In genomic region chr12:54061168-54061567, GRCm38 (mm10) we compare ENCODE assay signal across 21 mouse cellular contexts.
DNase-seq lines count a peak whose midpoint lies in the region; ATAC-seq and TF ChIP-seq lines count a peak whose summit lies in the region.
"Had no signal": no experiment of that assay in that cellular context is flagged by ENCODE, and none has a peak within 500 bp of the region (broad histone marks: within the 10 kb centered on the region; RNA-seq: fewer than 3 reads in every experiment).

No protein-coding gene starts in this region.

- 77% methylated on average over 6 of the region's 6 CpGs for WGBS in hindbrain, embryonic 12.5 days
- 62% methylated on average over 6 of the region's 6 CpGs for WGBS in hindbrain, embryonic 14.5 days

- H3K4me2 ChIP-seq in hindbrain, embryonic 12.5 days (replicated peaks), result no peak overlapping the region
- H3K4me2 ChIP-seq in hindbrain, embryonic 14.5 days (replicated peaks), result no peak overlapping the region
- H3K4me2 ChIP-seq: embryonic facial prominence, embryonic 12.5 days; heart, embryonic 12.5 days; limb, embryonic 12.5 days; liver, embryonic 15.5 days; lung, embryonic 14.5 days had no signal

- no peak overlapping the region for H3K9ac ChIP-seq in hindbrain, embryonic 12.5 days
- H3K9ac ChIP-seq in hindbrain, embryonic 14.5 days, result no peak overlapping the region
- H3K9ac ChIP-seq: embryonic facial prominence, embryonic 12.5 days; heart, embryonic 12.5 days; limb, embryonic 12.5 days; liver, embryonic 15.5 days; lung, embryonic 14.5 days had no signal

- peak; percentile 8; the same call in 1 of the 2 replicates for TF ChIP-seq CTCF in layer of hippocampus, adult 2 months (conservative IDR thresholded peaks at IDR 0.05)

- H3K27ac ChIP-seq in hindbrain, embryonic 12.5 days, result no peak overlapping the region
- H3K27ac ChIP-seq in hindbrain, embryonic 14.5 days, result no peak overlapping the region
- H3K27ac ChIP-seq in layer of hippocampus, adult 2 months, result no peak overlapping the region
- H3K27ac ChIP-seq: embryonic facial prominence, embryonic 12.5 days; gastrocnemius, adult 2 months; kidney, postnatal 0 days; limb, embryonic 12.5 days; liver, embryonic 15.5 days; stomach, postnatal 0 days had no signal

- H3K4me1 ChIP-seq in hindbrain, embryonic 12.5 days, result peaks cover 15% of the 10 kb centered on the region; the same call in 1 of the 2 replicates
- peaks cover 14% of the 10 kb centered on the region; the same call in 1 of the 2 replicates for H3K4me1 ChIP-seq in hindbrain, embryonic 14.5 days (replicated peaks; ENCODE audit: control insufficient read depth, insufficient read depth, low read length)
- H3K4me1 ChIP-seq: heart, embryonic 12.5 days; liver, embryonic 15.5 days had no signal

- H3K4me3 ChIP-seq in hindbrain, embryonic 12.5 days, result no peak overlapping the region
- H3K4me3 ChIP-seq in hindbrain, embryonic 14.5 days (replicated peaks; ENCODE audit: low read length), result no peak overlapping the region
- no peak overlapping the region for H3K4me3 ChIP-seq in layer of hippocampus, adult 2 months
- H3K4me3 ChIP-seq: embryonic facial prominence, embryonic 12.5 days; heart, embryonic 12.5 days; limb, embryonic 12.5 days; liver, embryonic 15.5 days had no signal

- no peaks in the 10 kb centered on the region for H3K36me3 ChIP-seq in hindbrain, embryonic 12.5 days
- no peaks in the 10 kb centered on the region for H3K36me3 ChIP-seq in hindbrain, embryonic 14.5 days (replicated peaks; ENCODE audit: control insufficient read depth, insufficient read depth)
- H3K36me3 ChIP-seq: embryonic facial prominence, embryonic 12.5 days; heart, embryonic 12.5 days; limb, embryonic 12.5 days; liver, embryonic 15.5 days had no signal

- H3K9me3 ChIP-seq in hindbrain, embryonic 12.5 days (replicated peaks), result no peaks in the 10 kb centered on the region
- H3K9me3 ChIP-seq in hindbrain, embryonic 14.5 days (ENCODE audit: control insufficient read depth, low read length), result no peaks in the 10 kb centered on the region
- H3K9me3 ChIP-seq: embryonic facial prominence, embryonic 12.5 days; heart, embryonic 12.5 days; limb, embryonic 12.5 days; liver, embryonic 15.5 days had no signal

- H3K27me3 ChIP-seq in hindbrain, embryonic 12.5 days, result 0 out of 2 replicates have a peak, but pooled peaks cover 5% of the 10 kb centered on the region
- no peaks in the 10 kb centered on the region for H3K27me3 ChIP-seq in hindbrain, embryonic 14.5 days (ENCODE audit: control insufficient read depth, insufficient read depth, low read length)
- H3K27me3 ChIP-seq: CH12.LX had no signal

- DNase-seq in adrenal gland, adult (ENCODE audit: inconsistent age in 2 of 2, low spot score in 1 of 2), result peak; percentile 62 to 81
- DNase-seq in adrenal gland, postnatal 10 days, result no peak
- no peak for DNase-seq in hindbrain, embryonic 14.5 days (ENCODE audit: low spot score)
- DNase-seq in layer of hippocampus, adult 2 months (ENCODE audit: low spot score in 2 of 2), result no peak
- no peak for DNase-seq in layer of hippocampus, adult 8-10 months (ENCODE audit: low spot score in 2 of 2)
- DNase-seq in adrenal gland, postnatal 36 days, result peak; percentile 38 to 50
- DNase-seq in heart, adult 8-10 months (ENCODE audit: low spot score), result no peak
- DNase-seq: cerebellum, adult 11-12 months; cerebellum, adult 9-11 months; thymus, adult 18-20 months had no signal

- 0 out of 2 replicates have a peak, but pooled peaks have one; percentile 38 for ATAC-seq in hindbrain, embryonic 12.5 days (ENCODE audit: low FRiP score)
- ATAC-seq in hindbrain, embryonic 14.5 days (ENCODE audit: low FRiP score), result no peak
- ATAC-seq: activated CD4-positive, CD25-positive, alpha-beta regulatory T cell, adult 4 months had no signal

Comparison
In these comparisons a context has a peak if more than half of its experiments do, and no peak if none do; other contexts are left out.
1. DNase-seq: peak in adrenal gland, adult (2 of 2) and adrenal gland, postnatal 36 days (2 of 2); none in adrenal gland, postnatal 10 days (single experiment), hindbrain, embryonic 14.5 days (single experiment), layer of hippocampus, adult 2 months (0 of 2), layer of hippocampus, adult 8-10 months (0 of 2) and heart, adult 8-10 months (single experiment).